Mouse (Mus musculus) lung, embryonic 15.5 days (tissue): ENCODE data around the gene Col27a1. TPM values are rescaled to one million over a fixed set of nuclear protein-coding genes. Genes with fewer than 3 reads are reported as not detected.
A peak's percentile ranks its signal among the peaks of the same experiment; 100 is the strongest.

Experiments used
- ATAC-seq: fragments of 200-750 bp; cut with Nextera tagmentation; 2 replicates; pipeline ENCODE4 v1.8.0; 2017; ENCODE audit warnings: moderate number of reproducible peaks, borderline replicate concordance; ENCODE audit not compliant: low FRiP score, low TSS enrichment; ENCODE audit errors: extremely low read depth
- H3K27ac ChIP-seq: fragments of 300-500 bp; sonication (generic); 2 replicates; pipeline ENCODE4 v1.5.1; 2015; ENCODE audit warnings: moderate library complexity, mild to moderate bottlenecking, inconsistent platforms
- H3K27me3 ChIP-seq: fragments of 300-500 bp; sonication (generic); 2 replicates; pipeline ENCODE4 v1.6.1; 2015; ENCODE audit warnings: inconsistent platforms
- H3K36me3 ChIP-seq: fragments of 300-500 bp; sonication (generic); 2 replicates; pipeline ENCODE4 v1.6.1; 2015; ENCODE audit warnings: inconsistent platforms
- H3K4me1 ChIP-seq: fragments of 300-500 bp; sonication (generic); 2 replicates; pipeline ENCODE4 v1.6.1; 2015; ENCODE audit warnings: inconsistent platforms
- H3K4me2 ChIP-seq: fragments of 300-500 bp; sonication (generic); 2 replicates; pipeline ENCODE4 v1.6.1; 2015; ENCODE audit warnings: inconsistent platforms, mild to moderate bottlenecking, moderate library complexity
- H3K4me3 ChIP-seq: fragments of 300-500 bp; sonication (generic); 2 replicates; pipeline ENCODE4 v1.5.1; 2015; ENCODE audit warnings: mild to moderate bottlenecking, inconsistent platforms
- H3K9ac ChIP-seq: fragments of 300-500 bp; sonication (generic); 2 replicates; pipeline ENCODE4 v1.6.1; 2015; ENCODE audit warnings: inconsistent platforms
- H3K9me3 ChIP-seq: fragments of 300-500 bp; sonication (generic); 2 replicates; pipeline ENCODE4 v1.6.1; 2016; ENCODE audit warnings: inconsistent platforms
- WGBS: fragments of 180-500 bp; shearing (Covaris S2); methylation state at CpG from one replicate; pipeline ENCODE4 v1.1.7; 2015; 5-methylcytosine and 5-hydroxymethylcytosine counted together
- polyA plus RNA-seq: library from polyadenylated mRNA; unstranded; fragments of >200 nt; fragmentation: Nextera tagmentation; extraction: Ambion mirVana; gene quantifications from 2 replicates; pipeline ENCODE4 v1.2.1, GENCODE M21; 2015

The Col27a1 gene
- polyA plus RNA-seq, 1 experiment from 2014 or later = 20.3 TPM

DNA sequence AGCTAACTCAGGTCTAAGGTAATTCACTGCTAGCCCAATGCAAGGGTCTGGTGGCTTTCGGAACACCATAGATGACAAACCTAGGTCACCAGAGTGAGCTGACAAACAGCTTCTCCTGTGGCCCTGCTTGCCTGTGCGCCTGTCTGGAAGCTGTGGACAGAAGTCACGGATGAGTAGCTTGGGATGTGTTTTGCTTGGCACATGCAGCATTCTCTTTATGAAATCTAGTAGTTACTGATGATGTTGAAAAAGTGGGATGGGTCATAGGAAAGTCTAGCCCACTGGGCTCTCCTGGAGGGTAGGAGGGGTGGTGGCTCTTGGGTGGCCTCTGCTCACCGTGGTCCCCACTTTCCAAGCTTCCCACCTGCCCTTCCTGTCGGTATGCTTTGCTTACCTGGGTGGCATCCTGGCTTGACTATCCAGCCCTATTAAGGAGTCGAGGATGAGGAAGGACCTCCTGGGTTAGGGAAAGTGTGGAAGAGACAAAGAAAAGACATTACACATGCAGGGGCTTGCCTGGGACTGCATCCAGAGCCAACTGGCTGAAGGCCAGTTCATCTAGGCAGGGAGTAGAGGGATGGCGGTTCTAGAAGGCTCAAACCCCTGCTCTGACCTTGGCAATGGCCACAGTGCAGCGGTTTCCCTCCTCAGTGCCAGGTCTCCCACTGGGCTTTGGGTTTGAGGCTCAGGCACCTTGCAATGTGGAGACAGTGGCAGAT, 12.5 kb downstream of the Col27a1 start:
- no peak overlapping the region for H3K4me3 ChIP-seq
- no peak overlapping the region for H3K9ac ChIP-seq
- peak; percentile 45; the same call in 1 of the 2 replicates for ATAC-seq
- H3K27me3 ChIP-seq = no peaks in the 10 kb centered on the region
- peak overlapping the region; percentile 65 for H3K27ac ChIP-seq
- no peak overlapping the region for H3K4me2 ChIP-seq
- peaks cover 18% of the 10 kb centered on the region for H3K4me1 ChIP-seq
- H3K36me3 ChIP-seq = peaks cover 22% of the 10 kb centered on the region
- WGBS = 60% methylated on average over 8 of the region's 8 CpGs
- no peaks in the 10 kb centered on the region for H3K9me3 ChIP-seq

DNA sequence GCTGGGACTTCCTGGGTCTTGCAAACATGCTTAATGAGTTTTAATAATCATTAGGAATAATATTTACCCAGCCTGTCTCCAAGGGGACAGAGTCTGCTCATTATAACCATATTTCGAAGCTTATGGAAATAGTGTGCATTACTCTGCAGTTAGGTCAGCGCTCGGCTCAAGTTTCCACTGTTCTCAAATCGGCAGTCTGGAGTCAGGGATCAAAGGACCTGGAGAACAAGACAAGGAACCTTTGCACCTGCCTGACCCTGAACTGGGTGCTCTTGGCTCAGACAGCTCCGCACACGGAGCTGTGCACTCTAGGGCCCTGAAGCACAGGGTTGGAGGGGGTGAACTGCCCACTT, 13.1 kb downstream of the Col27a1 start:
- H3K36me3 ChIP-seq = peaks cover 22% of the 10 kb centered on the region
- H3K27me3 ChIP-seq = no peaks in the 10 kb centered on the region
- H3K4me3 ChIP-seq = no peak overlapping the region
- H3K9ac ChIP-seq = no peak overlapping the region
- H3K27ac ChIP-seq = peak overlapping the region; percentile 65
- peak; percentile 24; the same call in 1 of the 2 replicates for ATAC-seq
- H3K4me2 ChIP-seq = no peak overlapping the region
- 34% methylated on average over 6 of the region's 6 CpGs for whole genome bisulfite sequencing
- H3K9me3 ChIP-seq = no peaks in the 10 kb centered on the region
- H3K4me1 ChIP-seq = peaks cover 18% of the 10 kb centered on the region

DNA sequence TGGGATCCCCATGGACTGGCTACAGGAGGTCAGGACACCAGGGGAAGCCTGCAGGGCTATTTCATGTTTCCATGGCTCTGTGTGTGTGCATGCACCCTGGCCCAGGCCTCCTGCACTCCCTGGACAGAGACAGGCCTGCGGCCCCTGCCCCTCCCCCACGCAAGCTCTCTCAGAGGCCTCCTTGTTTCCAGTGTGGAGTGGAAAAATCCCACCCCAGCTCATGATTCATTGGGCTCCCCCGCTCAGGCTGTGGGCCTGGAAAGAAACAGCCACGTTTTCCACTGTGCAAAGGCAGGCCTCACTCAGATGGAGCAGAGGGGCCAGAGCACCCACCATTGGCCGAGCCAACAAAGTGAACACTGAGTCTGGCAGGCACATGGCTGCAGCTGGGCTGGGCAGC, 15.1 kb downstream of the Col27a1 start:
- H3K9ac ChIP-seq = no peak overlapping the region
- 36% methylated on average over 5 of the region's 5 CpGs for WGBS
- peaks cover 38% of the 10 kb centered on the region for H3K4me1 ChIP-seq
- no peaks in the 10 kb centered on the region for H3K9me3 ChIP-seq
- H3K36me3 ChIP-seq = peaks cover 23% of the 10 kb centered on the region
- no peak overlapping the region for H3K27ac ChIP-seq
- no peak for ATAC-seq
- H3K4me3 ChIP-seq = no peak overlapping the region
- no peaks in the 10 kb centered on the region for H3K27me3 ChIP-seq
- no peak overlapping the region for H3K4me2 ChIP-seq

DNA sequence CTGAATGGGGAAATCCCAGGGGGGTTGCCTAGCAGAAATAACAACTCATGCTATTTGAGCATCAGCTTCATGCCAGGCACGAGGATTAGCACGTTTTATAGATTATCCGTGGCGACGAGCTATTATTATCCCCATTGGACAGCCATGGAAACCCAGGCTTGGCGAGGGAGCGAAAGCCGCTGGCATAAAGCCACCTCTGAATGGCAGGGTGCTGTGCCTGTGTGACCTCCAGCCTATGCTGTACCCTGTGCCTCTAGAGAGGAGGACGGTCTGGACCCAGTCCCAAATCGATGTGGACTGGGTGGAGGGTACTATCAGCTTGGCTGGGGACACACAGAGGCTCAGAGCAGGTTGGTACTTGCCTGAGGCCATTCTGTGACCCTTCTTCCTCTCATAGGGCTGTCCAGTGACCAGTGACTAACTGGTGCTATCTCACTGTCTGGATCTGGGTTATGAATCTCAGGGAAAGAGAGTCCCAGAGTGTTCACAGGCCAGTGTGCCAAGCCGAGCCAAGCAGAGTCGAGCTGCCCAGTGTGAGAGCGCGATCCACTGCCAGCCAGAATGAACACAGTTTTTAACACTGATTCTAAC, 16.3 kb downstream of the Col27a1 start:
- WGBS = 92% methylated on average over 14 of the region's 14 CpGs
- ATAC-seq = no peak
- H3K4me2 ChIP-seq = no peak overlapping the region
- H3K4me3 ChIP-seq = no peak overlapping the region
- peaks cover 12% of the 10 kb centered on the region for H3K36me3 ChIP-seq
- H3K9ac ChIP-seq = no peak overlapping the region
- peaks cover 45% of the 10 kb centered on the region for H3K4me1 ChIP-seq
- H3K27ac ChIP-seq = no peak overlapping the region
- H3K9me3 ChIP-seq = no peaks in the 10 kb centered on the region
- no peaks in the 10 kb centered on the region for H3K27me3 ChIP-seq

DNA sequence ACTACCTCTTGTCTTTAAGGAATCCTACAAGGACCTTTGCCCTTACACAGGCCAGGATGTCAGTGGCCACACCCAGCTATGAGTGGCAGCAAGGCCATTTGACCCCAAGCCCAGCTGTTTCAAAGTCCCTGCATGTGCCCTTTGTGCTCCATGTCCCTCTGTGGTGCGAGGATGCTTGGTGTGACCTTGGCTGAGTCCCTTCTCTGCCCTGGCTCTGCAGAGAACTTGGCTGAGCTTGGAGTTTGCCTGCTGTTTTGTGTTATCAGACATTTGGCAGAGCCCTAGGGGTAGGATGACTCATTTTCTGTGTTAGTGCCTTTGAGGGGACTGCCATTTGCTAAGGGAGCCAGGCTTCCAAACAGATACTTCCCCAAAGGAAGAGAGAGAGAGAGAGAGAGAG, 17.3 kb downstream of the Col27a1 start:
- no peaks in the 10 kb centered on the region for H3K27me3 ChIP-seq
- H3K9me3 ChIP-seq = no peaks in the 10 kb centered on the region
- ATAC-seq = no peak
- H3K4me3 ChIP-seq = no peak overlapping the region
- peaks cover 39% of the 10 kb centered on the region for H3K4me1 ChIP-seq
- H3K9ac ChIP-seq = no peak overlapping the region
- WGBS = 32% methylated on average over 1 of the region's 1 CpGs
- H3K4me2 ChIP-seq = no peak overlapping the region
- H3K27ac ChIP-seq = no peak overlapping the region
- peaks cover 11% of the 10 kb centered on the region for H3K36me3 ChIP-seq

DNA sequence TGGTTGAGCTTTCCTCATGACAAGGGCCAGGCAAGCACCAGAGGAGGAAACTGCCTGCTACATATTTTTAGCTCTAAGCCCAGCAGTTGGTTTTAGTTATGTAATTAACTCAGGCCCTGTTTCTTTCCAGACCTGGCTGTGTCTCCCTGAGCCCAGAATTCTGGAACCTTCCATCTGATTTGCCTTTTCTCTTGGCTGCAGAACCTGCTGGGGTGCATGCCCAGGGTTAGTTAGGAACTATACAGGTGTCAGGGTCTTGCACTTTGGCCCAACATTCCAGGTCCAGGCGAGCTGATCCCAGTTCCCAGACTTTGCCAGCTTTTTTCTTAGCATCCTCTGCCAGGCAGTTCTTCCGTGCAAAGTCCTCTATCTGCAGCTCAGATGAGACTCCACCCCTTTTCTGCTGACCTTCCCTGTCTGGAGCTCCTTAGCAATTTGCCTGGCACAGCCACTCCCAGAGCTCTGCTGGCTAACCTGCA, 18.8 kb downstream of the Col27a1 start:
- H3K36me3 ChIP-seq = peaks cover 18% of the 10 kb centered on the region
- no peak overlapping the region for H3K9ac ChIP-seq
- no peak overlapping the region for H3K4me2 ChIP-seq
- no peak overlapping the region for H3K4me3 ChIP-seq
- ATAC-seq = no peak
- H3K9me3 ChIP-seq = no peaks in the 10 kb centered on the region
- WGBS = 47% methylated on average over 2 of the region's 2 CpGs
- H3K4me1 ChIP-seq = peaks cover 27% of the 10 kb centered on the region
- H3K27me3 ChIP-seq = no peaks in the 10 kb centered on the region
- H3K27ac ChIP-seq = peak overlapping the region; percentile 24; the same call in 1 of the 2 replicates

DNA sequence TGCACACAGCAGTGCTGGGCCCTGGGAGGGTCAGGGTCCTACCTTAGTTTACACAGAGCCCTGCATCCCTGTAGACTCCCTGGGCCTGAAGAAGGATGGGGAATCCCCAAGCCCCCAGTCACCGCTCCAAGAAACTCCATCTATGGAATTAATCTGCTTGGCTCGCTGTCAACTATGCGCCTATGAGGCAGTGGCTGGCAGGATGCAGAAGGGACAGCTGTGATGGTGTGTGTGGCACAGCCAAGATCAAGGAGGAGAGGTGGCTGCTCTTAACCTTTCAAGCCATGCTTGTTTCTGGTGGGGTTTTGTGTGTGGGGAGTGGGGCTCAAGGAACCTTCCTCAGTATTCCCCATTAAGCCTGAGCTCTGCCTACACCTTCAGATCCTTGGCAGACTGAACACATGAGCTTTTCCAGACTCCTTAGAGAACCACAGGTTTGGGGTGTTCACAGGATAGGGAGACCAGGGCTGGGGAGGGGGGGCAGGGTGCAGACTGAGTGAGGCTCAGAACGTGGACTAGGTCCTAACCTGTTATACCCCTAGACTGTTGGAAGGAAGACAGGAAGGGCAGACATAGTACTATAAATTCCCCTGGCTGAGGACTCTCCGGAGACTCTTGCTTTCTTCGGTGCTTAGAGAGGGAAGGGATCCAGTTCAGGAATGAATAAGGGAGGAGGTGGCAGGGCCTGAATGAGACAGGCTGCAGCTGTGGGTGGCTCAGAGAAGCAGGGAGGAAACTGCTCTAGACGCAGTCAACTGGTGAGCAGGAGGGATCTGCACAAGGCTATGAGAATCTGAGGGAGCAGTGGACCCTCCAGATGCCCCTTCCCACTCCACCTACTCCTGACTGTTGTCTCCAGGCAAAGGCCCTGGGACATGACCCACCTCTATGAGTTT, 20.0 kb downstream of the Col27a1 start:
- H3K9me3 ChIP-seq = no peaks in the 10 kb centered on the region
- peaks cover 39% of the 10 kb centered on the region for H3K4me1 ChIP-seq
- H3K4me3 ChIP-seq = no peak overlapping the region
- peaks cover 20% of the 10 kb centered on the region for H3K36me3 ChIP-seq
- ATAC-seq = peak; percentile 61; the same call in 1 of the 2 replicates
- no peak overlapping the region for H3K9ac ChIP-seq
- no peak overlapping the region for H3K4me2 ChIP-seq
- no peaks in the 10 kb centered on the region for H3K27me3 ChIP-seq
- peak overlapping the region; percentile 78 for H3K27ac ChIP-seq
- WGBS = 45% methylated on average over 7 of the region's 7 CpGs

DNA sequence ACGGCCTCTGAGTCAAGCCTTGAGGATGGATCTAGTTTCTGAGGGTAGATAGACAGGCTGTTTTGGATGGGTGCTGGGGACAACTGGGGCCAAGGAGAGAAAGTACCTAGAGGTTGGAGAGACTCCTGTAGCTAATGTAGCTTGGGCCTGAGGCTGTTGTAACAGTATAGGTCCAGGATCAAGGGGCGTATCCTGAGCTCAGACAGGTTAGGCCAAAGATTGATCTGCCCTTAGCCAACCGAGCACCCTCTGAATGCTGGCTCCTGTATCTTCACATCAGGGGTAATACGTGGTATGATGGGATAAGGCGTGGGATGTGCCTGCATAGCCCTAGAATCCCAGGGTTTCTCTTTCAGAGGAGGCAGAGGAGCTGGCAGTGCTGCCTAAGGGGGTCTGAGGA, 21.0 kb downstream of the Col27a1 start:
- H3K9ac ChIP-seq = no peak overlapping the region
- H3K27me3 ChIP-seq = no peaks in the 10 kb centered on the region
- peaks cover 23% of the 10 kb centered on the region for H3K36me3 ChIP-seq
- 88% methylated on average over 5 of the region's 5 CpGs for WGBS
- peaks cover 39% of the 10 kb centered on the region for H3K4me1 ChIP-seq
- H3K4me3 ChIP-seq = no peak overlapping the region
- no peak for ATAC-seq
- H3K27ac ChIP-seq = no peak overlapping the region
- no peaks in the 10 kb centered on the region for H3K9me3 ChIP-seq
- no peak overlapping the region for H3K4me2 ChIP-seq

DNA sequence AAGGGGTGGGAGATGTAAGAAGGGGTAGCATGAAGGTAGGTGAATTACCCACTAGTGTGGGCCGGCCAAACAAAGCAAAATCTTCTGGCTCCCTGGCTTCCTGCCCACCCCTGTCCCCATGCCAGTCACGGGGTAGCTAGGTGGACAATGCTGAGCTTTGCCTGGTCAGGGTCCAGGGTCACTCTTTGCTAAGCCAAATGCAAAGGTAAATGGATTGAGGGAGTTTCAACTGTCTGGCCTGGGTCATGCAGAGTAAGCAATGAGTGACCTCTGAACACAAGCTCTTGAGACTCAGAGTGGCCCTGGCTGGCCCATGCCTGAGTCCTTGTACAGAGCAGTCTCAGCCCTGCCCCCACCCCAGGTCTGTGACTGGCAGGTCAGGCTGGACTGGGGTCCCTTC, 22.4 kb downstream of the Col27a1 start:
- H3K4me1 ChIP-seq = peaks cover 39% of the 10 kb centered on the region

DNA sequence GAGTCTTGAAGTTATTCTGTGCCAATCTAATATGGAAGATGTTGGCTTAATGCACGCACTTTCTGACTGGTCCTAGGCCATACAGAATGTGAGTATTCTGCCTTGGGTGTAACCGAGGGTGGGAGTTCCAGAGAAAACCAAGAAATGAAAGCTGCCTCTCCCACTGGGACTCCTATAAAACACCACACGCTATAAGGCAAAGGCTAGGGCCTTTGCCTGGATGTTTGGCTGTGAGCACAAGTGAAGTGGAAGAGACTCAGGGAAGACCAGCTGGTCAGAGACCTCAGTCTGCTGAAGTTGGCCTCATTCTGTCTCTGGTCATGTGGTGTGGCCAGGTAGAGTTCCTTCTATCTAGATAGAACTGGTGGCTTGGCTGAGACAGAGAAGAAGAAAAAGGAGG, 23.4 kb downstream of the Col27a1 start:
- Histone ChIP-seq H3K4me2 (no peak overlapping the region), H3K9ac (no peak overlapping the region), H3K36me3 (peaks cover 37% of the 10 kb centered on the region), H3K4me3 (no peak overlapping the region), H3K27me3 (no peaks in the 10 kb centered on the region), H3K4me1 (peaks cover 36% of the 10 kb centered on the region), H3K27ac (no peak overlapping the region), H3K9me3 (no peaks in the 10 kb centered on the region)
- WGBS = 81% methylated on average over 3 of the region's 3 CpGs
- no peak for ATAC-seq

More for the DNA sequence above, 22.4 kb downstream of the Col27a1 start:
- Histone ChIP-seq H3K9me3 (no peaks in the 10 kb centered on the region), H3K36me3 (peaks cover 31% of the 10 kb centered on the region), H3K27me3 (no peaks in the 10 kb centered on the region), H3K27ac (no peak overlapping the region), H3K4me2 (no peak overlapping the region), H3K9ac (no peak overlapping the region), H3K4me3 (no peak overlapping the region)
- WGBS = 35% methylated on average over 2 of the region's 2 CpGs
- ATAC-seq = no peak

DNA sequence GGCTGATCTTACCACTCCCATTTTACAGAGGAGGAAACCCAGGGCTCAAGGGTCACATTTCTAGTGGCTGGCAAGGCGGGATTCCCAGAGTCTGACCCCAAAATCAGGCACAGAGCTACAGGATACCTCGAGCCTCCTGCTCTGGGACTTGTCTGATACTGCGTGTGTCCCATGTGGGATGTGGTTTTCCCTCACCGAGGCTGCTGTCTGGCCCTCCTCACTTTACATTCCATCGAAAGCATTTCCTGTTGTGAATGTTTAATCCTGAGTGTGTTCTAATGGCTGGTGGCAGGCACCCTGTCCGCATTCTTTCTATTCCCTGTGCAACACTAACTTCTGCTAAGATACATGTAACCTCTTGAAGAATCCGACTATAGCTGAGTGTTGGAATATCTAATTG, 24.3 kb downstream of the Col27a1 start:
- no peak overlapping the region for H3K27ac ChIP-seq
- H3K9me3 ChIP-seq = no peaks in the 10 kb centered on the region
- ATAC-seq = no peak
- no peak overlapping the region for H3K4me2 ChIP-seq
- 20% methylated on average over 7 of the region's 7 CpGs for WGBS
- H3K4me1 ChIP-seq = peaks cover 27% of the 10 kb centered on the region
- no peak overlapping the region for H3K4me3 ChIP-seq
- H3K9ac ChIP-seq = no peak overlapping the region
- peaks cover 29% of the 10 kb centered on the region for H3K36me3 ChIP-seq
- H3K27me3 ChIP-seq = no peaks in the 10 kb centered on the region

DNA sequence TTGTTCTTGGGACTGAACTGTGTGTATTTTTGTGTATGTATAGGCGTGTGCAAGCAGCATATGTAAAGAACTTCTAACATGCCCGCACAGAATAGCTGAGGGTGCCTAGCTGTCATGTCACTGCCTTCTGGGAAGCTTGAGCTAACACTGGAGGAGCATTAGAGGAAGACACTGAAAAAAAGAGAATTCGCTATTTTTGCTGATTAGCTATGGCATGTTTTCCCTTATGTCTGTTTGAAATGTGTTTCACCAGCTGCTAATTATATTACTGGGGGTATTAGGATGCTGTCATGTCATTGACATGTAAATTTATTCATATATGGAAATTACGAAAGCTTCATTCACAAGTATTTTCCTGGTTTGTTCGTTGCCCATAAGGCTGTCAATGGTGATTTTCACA, 24.9 kb downstream of the Col27a1 start:
- H3K9ac ChIP-seq = no peak overlapping the region
- H3K36me3 ChIP-seq = peaks cover 29% of the 10 kb centered on the region
- H3K9me3 ChIP-seq = no peaks in the 10 kb centered on the region
- WGBS = 77% methylated on average over 5 of the region's 5 CpGs
- H3K4me3 ChIP-seq = no peak overlapping the region
- no peaks in the 10 kb centered on the region for H3K27me3 ChIP-seq
- H3K27ac ChIP-seq = no peak overlapping the region
- no peak overlapping the region for H3K4me2 ChIP-seq
- ATAC-seq = no peak
- H3K4me1 ChIP-seq = peaks cover 21% of the 10 kb centered on the region
